Mouse (Mus musculus) midbrain, embryonic 16.5 days (tissue): ENCODE data around the gene Ldhc. TPM values are rescaled to one million over a fixed set of nuclear protein-coding genes. Genes with fewer than 3 reads are reported as not detected.
"Not testable (repeated sequence)": the region's sequence is repeated elsewhere in the genome, so short reads cannot be mapped to it uniquely, and the experiment has no call there.

ENCODE experiments used
- ATAC-seq: fragments of 200-750 bp; cut with Nextera tagmentation; 2 replicates; pipeline ENCODE4 v1.8.0; 2017; ENCODE audit warnings: moderate TSS enrichment
- H3K27ac ChIP-seq: fragments of 300-500 bp; sonication (generic); 2 replicates; pipeline ENCODE4 v1.5.1; 2014; ENCODE audit warnings: mild to moderate bottlenecking, low read length, mixed read lengths
- H3K27me3 ChIP-seq: fragments of 300-500 bp; sonication (generic); 2 replicates; pipeline ENCODE4 v1.6.1; 2014; ENCODE audit warnings: low read depth, low read length, mixed read lengths; ENCODE audit not compliant: control insufficient read depth, insufficient read depth
- H3K36me3 ChIP-seq: fragments of 300-500 bp; sonication (generic); 2 replicates; pipeline ENCODE4 v1.6.1; 2014; ENCODE audit warnings: mild to moderate bottlenecking, low read length, moderate library complexity, mixed read lengths; ENCODE audit not compliant: control insufficient read depth, insufficient read depth
- H3K4me1 ChIP-seq: fragments of 300-500 bp; sonication (generic); 2 replicates; pipeline ENCODE4 v1.6.1; 2014; ENCODE audit warnings: mild to moderate bottlenecking, low read length, mixed read lengths; ENCODE audit not compliant: control insufficient read depth, insufficient read depth
- H3K4me2 ChIP-seq: fragments of 300-500 bp; sonication (generic); 2 replicates; pipeline ENCODE4 v1.6.1; 2014; ENCODE audit warnings: mild to moderate bottlenecking, low read length, mixed read lengths
- H3K4me3 ChIP-seq: fragments of 300-500 bp; sonication (generic); 2 replicates; pipeline ENCODE4 v1.5.1; 2014; ENCODE audit warnings: low read depth, mild to moderate bottlenecking, low read length, moderate library complexity, mixed read lengths
- H3K9ac ChIP-seq: fragments of 300-500 bp; sonication (generic); 2 replicates; pipeline ENCODE4 v1.6.1; 2014; ENCODE audit warnings: low read depth, low read length, mixed read lengths
- H3K9me3 ChIP-seq: fragments of 300-500 bp; sonication (generic); replicated peaks from 2 replicates; pipeline ENCODE4 v1.6.1; 2014; ENCODE audit warnings: mild to moderate bottlenecking, low read length, mixed read lengths; ENCODE audit not compliant: control insufficient read depth, poor library complexity, severe bottlenecking
- WGBS: fragments of 180-500 bp; shearing (Covaris S2); extraction: QIAGEN DNeasy Blood & Tissue Kit; methylation state at CpG from one replicate; pipeline ENCODE4 v1.1.7; 2014; 5-methylcytosine and 5-hydroxymethylcytosine counted together
- polyA plus RNA-seq: library from polyadenylated mRNA; unstranded; fragments of >200 nt; fragmentation: Nextera tagmentation; extraction: Ambion mirVana; gene quantifications from 2 replicates; pipeline ENCODE4 v1.2.1, GENCODE M21; 2015

Gene Ldhc
- polyA plus RNA-seq, result 0.33 and 0.46 TPM in 2 replicates

- no peak within 1 kb of the TSS for H3K4me3 ChIP-seq
- no peak for ATAC-seq
Measured at GRCm38 (mm10) chr7:46860996-46861395, at the start of gene Ldhc. TSS of gene Ldhc (plus strand) at chr7:46861203.

GRCm38 (mm10) chr7:46814012-46814411 is 47.0 kb upstream of the Ldhc start:
- H3K4me2 ChIP-seq, result no peak overlapping the region
- no peak overlapping the region for H3K9ac ChIP-seq
- 94% methylated on average over 4 of the region's 4 CpGs for WGBS
- peaks cover 40% of the 10 kb centered on the region for H3K36me3 ChIP-seq
- no peak overlapping the region for H3K27ac ChIP-seq
- ATAC-seq, result no peak
- no peaks in the 10 kb centered on the region for H3K9me3 ChIP-seq
- no peaks in the 10 kb centered on the region for H3K27me3 ChIP-seq
- H3K4me3 ChIP-seq, result no peak overlapping the region
- no peaks in the 10 kb centered on the region for H3K4me1 ChIP-seq

More at GRCm38 (mm10) chr7:46860996-46861395, at the start of gene Ldhc:
- 42% methylated on average over 10 of the region's 10 CpGs for WGBS
- Histone ChIP-seq H3K36me3 (no peaks in the 10 kb centered on the region), H3K9ac (no peak within 1 kb of the TSS), H3K27ac (no peak within 1 kb of the TSS), H3K4me2 (no peak within 1 kb of the TSS), H3K27me3 (no peaks in the 10 kb centered on the region), H3K4me1 (no peaks in the 10 kb centered on the region), H3K9me3 (no peaks in the 10 kb centered on the region)

DNA sequence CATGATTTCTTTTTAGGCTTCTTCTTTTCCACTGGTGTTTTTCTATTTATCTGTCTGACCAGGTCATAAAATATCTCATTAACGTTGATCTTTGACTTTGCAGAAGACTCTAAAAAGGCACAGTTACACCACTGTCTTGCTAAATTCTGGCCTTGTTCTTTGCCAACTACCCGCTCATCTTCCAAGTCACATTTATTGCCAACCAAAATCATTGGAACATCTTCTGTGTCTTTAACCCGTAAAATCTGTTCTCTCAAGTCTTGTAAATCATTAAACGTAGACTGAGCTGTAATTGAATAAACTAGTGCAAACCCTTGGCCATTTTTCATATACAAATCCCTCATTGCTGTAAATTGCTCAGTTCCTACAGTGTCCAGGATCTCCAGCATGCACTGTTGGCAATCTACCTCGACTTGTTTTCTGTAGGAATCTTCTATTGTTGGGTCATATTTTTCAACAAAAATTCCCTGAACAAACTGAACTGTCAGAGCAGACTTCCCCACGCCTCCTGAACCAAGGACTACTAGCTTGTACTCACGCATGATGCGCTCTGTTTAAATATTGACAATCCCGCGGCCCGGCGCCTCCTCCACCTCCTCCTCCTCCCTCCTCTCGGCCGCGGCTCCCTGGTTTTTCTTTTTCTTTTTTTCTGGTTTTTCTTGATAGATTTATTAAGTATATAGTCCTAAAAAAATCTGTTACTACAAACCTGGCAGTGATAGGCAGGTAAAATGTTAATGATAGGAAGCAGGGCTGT is 39.9 kb upstream of the Ldhc start:
- WGBS, result 90% methylated on average over 15 of the region's 15 CpGs
- not testable (repeated sequence) for ATAC-seq, H3K9me3 ChIP-seq, H3K27me3 ChIP-seq, H3K9ac ChIP-seq, H3K4me2 ChIP-seq, H3K4me1 ChIP-seq, H3K27ac ChIP-seq, H3K4me3 ChIP-seq
- peaks cover 41% of the 10 kb centered on the region for H3K36me3 ChIP-seq

DNA sequence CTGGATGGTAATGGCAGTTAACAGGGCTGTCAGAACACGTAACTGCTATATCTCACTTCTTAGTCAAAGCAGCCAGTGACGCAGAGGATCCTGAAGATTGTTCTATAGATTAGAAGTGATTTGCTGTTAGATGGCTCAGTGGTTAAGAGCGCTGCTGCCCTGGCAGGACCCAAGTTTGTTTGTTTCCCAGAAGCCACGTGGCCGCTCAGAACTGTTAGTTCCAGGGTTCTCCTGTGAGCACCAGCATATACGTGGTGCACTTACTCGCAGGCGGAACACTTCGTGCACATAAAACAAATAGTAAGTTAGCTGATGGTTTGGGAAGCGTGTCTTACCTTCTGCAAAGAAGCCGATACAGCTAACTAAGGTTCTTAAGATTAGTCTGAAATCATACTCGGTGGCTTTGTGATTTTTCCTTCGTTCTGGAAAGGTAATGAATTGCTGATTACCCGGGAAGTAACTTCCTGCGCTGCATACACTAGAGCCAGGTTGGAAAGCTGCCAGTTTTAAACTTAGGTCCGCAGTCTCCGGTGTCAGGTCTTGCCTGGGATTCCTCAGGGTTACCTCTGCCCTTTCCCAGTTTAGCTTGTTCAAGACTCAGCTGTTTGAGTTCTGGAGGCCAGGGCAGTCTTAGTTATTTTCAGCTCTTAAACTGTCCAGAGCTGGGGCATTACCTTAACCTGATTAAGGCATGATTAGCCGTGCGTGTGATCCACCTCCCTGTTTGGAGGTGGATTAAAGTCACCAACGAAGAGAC is 33.8 kb upstream of the Ldhc start:
- Histone ChIP-seq H3K4me3 (no peak overlapping the region), H3K4me2 (no peak overlapping the region), H3K36me3 (peaks cover 14% of the 10 kb centered on the region), H3K27me3 (no peaks in the 10 kb centered on the region), H3K9me3 (no peaks in the 10 kb centered on the region), H3K9ac (no peak overlapping the region), H3K27ac (no peak overlapping the region), H3K4me1 (no peaks in the 10 kb centered on the region)
- WGBS, result 81% methylated on average over 20 of the region's 20 CpGs
- ATAC-seq, result no peak

DNA sequence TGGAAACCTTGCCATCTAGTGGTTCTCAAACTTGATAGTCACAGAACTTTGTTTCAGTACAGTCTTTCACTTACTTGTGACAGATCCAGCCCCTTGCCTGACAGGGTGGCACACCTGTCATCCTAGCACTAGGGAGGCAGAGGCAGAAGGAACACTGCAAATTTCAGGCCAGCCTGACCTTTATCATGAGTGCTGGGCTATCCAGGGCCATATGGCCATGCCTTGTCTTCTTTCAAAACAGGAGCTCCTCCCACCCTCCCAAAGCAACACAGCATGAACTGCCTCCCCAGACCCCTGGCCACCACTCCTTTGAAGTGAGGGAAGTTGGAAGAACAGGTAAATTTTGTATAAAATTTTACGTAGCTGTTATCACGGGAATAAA is 33.2 kb upstream of the Ldhc start:
- H3K9me3 ChIP-seq, result no peaks in the 10 kb centered on the region
- no peak for ATAC-seq
- no peak overlapping the region for H3K9ac ChIP-seq
- H3K4me1 ChIP-seq, result no peaks in the 10 kb centered on the region
- no peak overlapping the region for H3K4me2 ChIP-seq
- no peak overlapping the region for H3K4me3 ChIP-seq
- H3K27ac ChIP-seq, result no peak overlapping the region
- H3K36me3 ChIP-seq, result peaks cover 9% of the 10 kb centered on the region
- H3K27me3 ChIP-seq, result no peaks in the 10 kb centered on the region
- 90% methylated on average over 2 of the region's 2 CpGs for WGBS

GRCm38 (mm10) chr7:46829911-46830310 is 31.1 kb upstream of the Ldhc start:
- H3K27me3 ChIP-seq, result no peaks in the 10 kb centered on the region
- 90% methylated on average over 12 of the region's 12 CpGs for WGBS
- no peaks in the 10 kb centered on the region for H3K9me3 ChIP-seq
- H3K9ac ChIP-seq, result no peak overlapping the region
- no peaks in the 10 kb centered on the region for H3K36me3 ChIP-seq
- no peak overlapping the region for H3K4me2 ChIP-seq
- no peaks in the 10 kb centered on the region for H3K4me1 ChIP-seq
- no peak overlapping the region for H3K4me3 ChIP-seq
- ATAC-seq, result no peak
- H3K27ac ChIP-seq, result no peak overlapping the region

GRCm38 (mm10) chr7:46830799-46831590 is 30.0 kb upstream of the Ldhc start:
- no peak overlapping the region for H3K27ac ChIP-seq
- H3K9ac ChIP-seq, result no peak overlapping the region
- WGBS, result 65% methylated on average over 13 of the region's 13 CpGs
- no peaks in the 10 kb centered on the region for H3K9me3 ChIP-seq
- no peaks in the 10 kb centered on the region for H3K27me3 ChIP-seq
- no peaks in the 10 kb centered on the region for H3K4me1 ChIP-seq
- H3K36me3 ChIP-seq, result no peaks in the 10 kb centered on the region
- H3K4me3 ChIP-seq, result no peak overlapping the region
- no peak overlapping the region for H3K4me2 ChIP-seq
- no peak for ATAC-seq

DNA sequence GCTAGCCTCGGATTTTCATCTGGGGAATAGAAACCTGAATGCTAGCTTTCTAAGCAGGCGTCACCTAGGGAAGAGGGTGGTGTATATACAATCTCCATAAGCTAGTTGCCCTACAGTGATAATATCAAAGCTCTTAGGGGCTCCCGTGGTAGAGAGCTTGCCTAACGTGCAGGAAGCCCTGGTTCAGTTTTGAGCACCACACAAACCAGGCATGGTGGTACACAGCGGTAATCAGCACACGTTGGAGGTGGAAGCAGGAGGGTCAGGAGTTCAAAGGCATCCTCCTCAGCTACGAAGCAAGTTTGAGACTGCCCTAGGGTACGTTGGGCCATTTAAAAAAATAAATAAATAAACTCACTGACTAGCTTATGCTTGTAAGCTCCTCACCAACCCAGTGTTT is 29.3 kb upstream of the Ldhc start:
- H3K9ac ChIP-seq, result no peak overlapping the region
- no peak for ATAC-seq
- H3K4me3 ChIP-seq, result no peak overlapping the region
- no peak overlapping the region for H3K27ac ChIP-seq
- H3K27me3 ChIP-seq, result no peaks in the 10 kb centered on the region
- 87% methylated on average over 8 of the region's 8 CpGs for WGBS
- no peaks in the 10 kb centered on the region for H3K4me1 ChIP-seq
- H3K36me3 ChIP-seq, result no peaks in the 10 kb centered on the region
- H3K9me3 ChIP-seq, result no peaks in the 10 kb centered on the region
- H3K4me2 ChIP-seq, result no peak overlapping the region
